Mouse (Mus musculus): Measurements from ENCODE around the gene Rbms3.

DNA sequence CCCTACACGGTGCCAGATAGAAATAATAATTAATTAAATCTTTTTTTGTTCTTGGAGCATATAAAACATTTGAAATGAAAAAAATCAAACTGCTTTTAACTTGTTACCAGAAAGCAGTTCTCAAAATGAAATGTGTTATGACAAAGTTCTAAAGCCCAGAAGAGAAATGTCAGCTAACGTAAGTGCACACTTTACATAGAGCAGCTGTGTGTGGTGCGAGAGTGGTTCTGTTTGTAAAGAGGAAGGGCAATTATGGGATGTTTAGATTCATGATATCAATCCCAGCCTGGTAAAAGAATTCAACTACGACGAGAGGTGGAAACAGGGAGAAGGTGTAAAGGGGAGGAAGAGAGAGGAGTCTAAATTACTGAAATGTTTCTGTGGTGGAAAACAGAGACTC lies 744.1 kb downstream of the Rbms3 start:
- TF ChIP-seq CTCF (IDR thresholded peaks at IDR 0.05; ENCODE audit: extremely low read depth, insufficient read depth, low read length), result no peak
- no peak for TF ChIP-seq POLR2A (IDR thresholded peaks at IDR 0.05; ENCODE audit: extremely low read depth, insufficient read depth, low read length)

Data from cortical plate, adult 2 months (tissue).